Mouse (Mus musculus) G1E (cell line): ENCODE data around the gene Crtac1. TPM values are rescaled to one million over a fixed set of nuclear protein-coding genes. Genes with fewer than 3 reads are reported as not detected.

Source experiments
- ATAC-seq: 2 replicates; pipeline ENCODE4 v1.8.0; 2016; ENCODE audit warnings: mild to moderate bottlenecking; ENCODE audit not compliant: insufficient number of reproducible peaks, poor library complexity, low FRiP score, severe bottlenecking; ENCODE audit errors: extremely low read depth
- DNase-seq: peaks from one replicate; pipeline ENCODE4 v3.0.0; 2012; ENCODE audit warnings: low spot score
- H3K27me3 ChIP-seq: 2 replicates; pipeline ENCODE4 v1.6.1; 2012; ENCODE audit warnings: mild to moderate bottlenecking, low read length, inconsistent platforms; ENCODE audit not compliant: insufficient read depth
- H3K36me3 ChIP-seq: replicated peaks from 2 replicates; pipeline ENCODE3; 2012; ENCODE audit warnings: mild to moderate bottlenecking, inconsistent platforms
- H3K4me1 ChIP-seq: 2 replicates; pipeline ENCODE4 v1.6.1; 2012; ENCODE audit warnings: low read depth, low read length, inconsistent platforms, mixed read lengths; ENCODE audit not compliant: insufficient read depth
- H3K4me3 ChIP-seq: 2 replicates; pipeline ENCODE4 v1.5.1; 2012; ENCODE audit warnings: low read depth, mild to moderate bottlenecking, inconsistent platforms, low read length, moderate library complexity, mixed read lengths
- H3K9me3 ChIP-seq: replicated peaks from 2 replicates; pipeline ENCODE4 v1.6.1; 2012; ENCODE audit warnings: inconsistent platforms
- CTCF ChIP-seq: IDR thresholded peaks from 2 replicates; pipeline ENCODE4 v1.5.1; 2012; ENCODE audit warnings: low read depth, low read length, inconsistent platforms, mixed read lengths
- GATA1 ChIP-seq: IDR thresholded peaks from 2 replicates; pipeline ENCODE4 v1.6.1; 2012; ENCODE audit warnings: borderline replicate concordance, low read length, inconsistent platforms, mixed read lengths
- GATA2 ChIP-seq: IDR thresholded peaks from 2 replicates; pipeline ENCODE4 v1.6.1; 2012; ENCODE audit warnings: low read depth, low read length, inconsistent platforms, borderline replicate concordance
- POLR2AphosphoS5 ChIP-seq: IDR thresholded peaks from 2 replicates; pipeline ENCODE4 v1.6.1; 2012; ENCODE audit warnings: low read depth, low read length, inconsistent platforms; ENCODE audit not compliant: insufficient replicate concordance
- TAL1 ChIP-seq: conservative IDR thresholded peaks from 2 replicates; pipeline ENCODE4 v1.6.1; 2012; ENCODE audit warnings: low read depth, low read length, inconsistent platforms, mixed read lengths
- polyA plus RNA-seq: library from polyadenylated mRNA; stranded (reverse); fragments of >175 nt; gene quantifications from 2 replicates; pipeline ENCODE4 v1.2.3, GENCODE M21; 2012
- total RNA-seq, 2 experiments: library from RNA; stranded (forward) in 1 of 2; stranded (reverse) in 1 of 2; fragments of 200-1000 nt in 1 of 2; fragments of >200 nt in 1 of 2; fragmentation: Nextera tagmentation in 1 of 2; gene quantifications; 2 replicates each; pipeline ENCODE4 v1.2.3; 2014 to 2017

Crtac1 gene
- total and polyA plus RNA-seq, 3 experiments, result not detected

GRCm38 (mm10) chr19:42380981-42381373, 50.6 kb downstream of the Crtac1 start:
- no peak for ATAC-seq
- DNase-seq, result no peak

GRCm38 (mm10) chr19:42380321-42380980, 51.1 kb downstream of the Crtac1 start:
- DNase-seq (no peak), ATAC-seq (no peak)
- Histone ChIP-seq H3K9me3 (no peaks in the 10 kb centered on the region), H3K4me1 (no peaks in the 10 kb centered on the region), H3K4me3 (no peak overlapping the region), H3K36me3 (no peaks in the 10 kb centered on the region), H3K27me3 (peaks cover 2% of the 10 kb centered on the region; the same call in 1 of the 2 replicates)
- TF ChIP-seq CTCF (no peak), GATA2 (no peak), TAL1 (no peak), GATA1 (no peak), POLR2AphosphoS5 (no peak)

More at GRCm38 (mm10) chr19:42380981-42381373, 50.6 kb downstream of the Crtac1 start:
- Histone ChIP-seq H3K27me3 (peaks cover 2% of the 10 kb centered on the region; the same call in 1 of the 2 replicates), H3K4me1 (no peaks in the 10 kb centered on the region), H3K4me3 (no peak overlapping the region), H3K9me3 (no peaks in the 10 kb centered on the region), H3K36me3 (no peaks in the 10 kb centered on the region)
- no peak for TF ChIP-seq POLR2AphosphoS5
- TF ChIP-seq CTCF, result no peak
- no peak for TF ChIP-seq TAL1
- no peak for TF ChIP-seq GATA2
- no peak for TF ChIP-seq GATA1

- no peak for DNase-seq
- no peak for ATAC-seq
- Histone ChIP-seq H3K36me3 (no peaks in the 10 kb centered on the region), H3K9me3 (no peaks in the 10 kb centered on the region), H3K4me1 (no peaks in the 10 kb centered on the region), H3K27me3 (peaks cover 2% of the 10 kb centered on the region; the same call in 1 of the 2 replicates), H3K4me3 (no peak overlapping the region)
- TF ChIP-seq CTCF (no peak), GATA1 (no peak), POLR2AphosphoS5 (no peak), TAL1 (no peak), GATA2 (no peak)
These were observed 51.8 kb downstream of the Crtac1 start for GRCm38 (mm10) chr19:42379798-42380197.

- DNase-seq (no peak), ATAC-seq (no peak)
- TF ChIP-seq CTCF (no peak), GATA2 (no peak), POLR2AphosphoS5 (no peak), TAL1 (no peak), GATA1 (no peak)
- Histone ChIP-seq H3K9me3 (no peaks in the 10 kb centered on the region), H3K4me1 (no peaks in the 10 kb centered on the region), H3K36me3 (no peaks in the 10 kb centered on the region), H3K27me3 (peaks cover 2% of the 10 kb centered on the region; the same call in 1 of the 2 replicates), H3K4me3 (no peak overlapping the region)
These were observed 54.4 kb downstream of the Crtac1 start for GRCm38 (mm10) chr19:42377206-42377605.

GRCm38 (mm10) chr19:42363551-42363950, 68.0 kb downstream of the Crtac1 start:
- ATAC-seq (no peak), DNase-seq (no peak)
- Histone ChIP-seq H3K4me3 (no peak overlapping the region), H3K4me1 (no peaks in the 10 kb centered on the region), H3K9me3 (no peaks in the 10 kb centered on the region), H3K36me3 (no peaks in the 10 kb centered on the region), H3K27me3 (no peaks in the 10 kb centered on the region)
- TF ChIP-seq GATA2 (no peak), CTCF (no peak), GATA1 (no peak), POLR2AphosphoS5 (no peak), TAL1 (no peak)

GRCm38 (mm10) chr19:42358406-42358805, 73.2 kb downstream of the Crtac1 start:
- TF ChIP-seq TAL1 (no peak), GATA1 (no peak), CTCF (no peak), POLR2AphosphoS5 (no peak), GATA2 (no peak)

GRCm38 (mm10) chr19:42356854-42357253, 74.7 kb downstream of the Crtac1 start:
- H3K36me3 ChIP-seq, result no peaks in the 10 kb centered on the region
- DNase-seq (no peak), ATAC-seq (no peak)
- no peaks in the 10 kb centered on the region for H3K27me3 ChIP-seq
- no peak for TF ChIP-seq TAL1
- TF ChIP-seq GATA1, result no peak
- no peak for TF ChIP-seq GATA2
- TF ChIP-seq CTCF, result no peak
- no peak for TF ChIP-seq POLR2AphosphoS5
- H3K4me3 ChIP-seq, result no peak overlapping the region
- H3K4me1 ChIP-seq, result no peaks in the 10 kb centered on the region
- no peaks in the 10 kb centered on the region for H3K9me3 ChIP-seq

More at GRCm38 (mm10) chr19:42358406-42358805, 73.2 kb downstream of the Crtac1 start:
- Histone ChIP-seq H3K27me3 (no peaks in the 10 kb centered on the region), H3K4me1 (no peaks in the 10 kb centered on the region), H3K4me3 (no peak overlapping the region), H3K9me3 (no peaks in the 10 kb centered on the region), H3K36me3 (no peaks in the 10 kb centered on the region)
- DNase-seq (no peak), ATAC-seq (no peak)
